Mouse (Mus musculus): ENCODE results near the gene Sdhc.
"Not testable (repeated sequence)": the region's sequence is repeated elsewhere in the genome, so short reads cannot be mapped to it uniquely, and the experiment has no call there.

- not testable (repeated sequence) for TF ChIP-seq CTCF (IDR thresholded peaks at IDR 0.05; ENCODE audit: low read depth, low read length); GATA1 (IDR thresholded peaks at IDR 0.05; ENCODE audit: borderline replicate concordance, low read length)
Observed at GRCm38 (mm10) chr1:171077192-171077591, 73.2 kb downstream of the Sdhc start.

Data from G1E (cell line).